Mouse (Mus musculus) lung, adult 2 months (tissue): Measurements from ENCODE around the gene Phldb1.

Experiments used
- CTCF ChIP-seq: fragments of 200-500 bp; IDR thresholded peaks from 2 replicates; pipeline ENCODE4 v1.5.1; 2011; ENCODE audit warnings: mild to moderate bottlenecking, low read length, control low read depth; ENCODE audit not compliant: insufficient read depth
- POLR2A ChIP-seq: fragments of 200-500 bp; IDR thresholded peaks from 2 replicates; pipeline ENCODE4 v1.6.1; 2011; ENCODE audit warnings: low read depth, mild to moderate bottlenecking, control low read depth, low read length, borderline replicate concordance; ENCODE audit errors: extremely low read depth

DNA sequence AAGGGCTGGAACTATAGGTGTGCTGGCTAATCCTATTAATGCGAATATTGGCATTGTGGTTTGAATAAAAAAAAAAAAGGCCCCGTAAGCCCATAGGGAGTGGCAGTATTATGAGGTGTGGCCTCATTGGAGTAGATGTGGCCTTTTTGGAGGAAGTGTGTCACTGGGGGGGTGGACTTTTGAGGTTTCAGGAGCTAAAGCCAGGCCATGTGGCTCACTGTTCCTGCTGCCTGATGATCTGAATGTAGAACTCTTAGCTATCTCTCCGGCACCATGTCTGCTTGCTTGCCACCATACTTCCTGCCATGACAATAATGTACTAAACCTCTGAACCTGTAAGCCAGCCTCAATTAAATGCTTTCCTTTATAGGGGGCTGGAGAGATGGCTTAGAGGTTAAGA, 12.3 kb upstream of the Phldb1 start:
- no peak for TF ChIP-seq POLR2A
- TF ChIP-seq CTCF: no peak
